Mouse (Mus musculus) right cerebral cortex, adult 2 months (tissue): ENCODE results near the gene Parvb.
A peak's percentile ranks its signal among the peaks of the same experiment; 100 is the strongest.

Experiments used
- DNase-seq, 2 experiments: peaks; one replicate each; pipeline ENCODE4 v3.0.0; 2021 to 2022; ENCODE audit warnings: low spot score in 2 of 2

The Parvb gene

DNA sequence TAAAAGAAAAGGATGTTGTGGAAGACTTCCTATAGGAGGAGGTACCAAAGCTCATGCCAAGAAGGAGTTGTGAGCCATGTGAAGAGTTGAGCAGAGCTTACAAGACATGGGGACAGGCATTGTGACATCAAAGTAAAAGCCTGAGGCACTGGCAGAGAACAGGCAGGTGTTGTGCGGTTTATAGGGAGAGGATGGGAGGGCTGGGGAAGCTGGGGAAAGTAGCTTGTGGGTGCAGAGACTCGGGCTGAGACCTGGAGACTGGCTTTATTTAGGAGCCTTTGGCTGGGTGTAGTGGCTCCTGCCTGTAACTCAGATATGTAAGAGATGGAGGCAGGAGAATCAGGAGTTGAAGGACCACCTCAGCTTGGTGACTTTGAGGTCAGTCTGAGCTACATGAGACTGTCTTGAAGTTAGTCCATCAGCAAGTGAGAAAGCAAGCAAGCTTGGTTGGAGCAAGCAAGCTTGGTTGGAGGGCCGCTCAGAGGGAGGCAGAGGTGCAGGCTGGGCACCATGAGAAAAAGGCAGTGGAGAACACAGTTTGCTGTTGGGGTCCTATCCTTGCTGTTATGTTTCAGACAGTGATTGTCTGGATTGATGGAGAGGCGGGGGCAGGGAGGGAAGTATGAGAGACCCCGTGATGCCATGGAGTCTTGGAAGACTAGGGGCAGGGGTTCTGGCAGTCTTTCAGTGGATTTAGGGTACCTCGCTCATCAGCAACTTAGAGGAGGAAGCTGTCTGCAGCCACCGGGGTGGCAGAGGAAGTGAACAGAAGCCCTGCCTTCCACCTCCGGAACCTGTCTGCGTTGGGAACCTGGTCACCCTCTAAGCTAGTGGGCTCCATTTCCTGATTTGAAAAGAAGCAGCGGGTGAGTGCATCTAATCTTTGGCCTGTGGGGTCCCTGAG lies 92.4 kb downstream of the Parvb start, which contains the start of gene Parvg:
TSS of gene Parvg (plus strand) at position 61 of the 904 bp plus-strand sequence.
- DNase-seq: no peak

DNA sequence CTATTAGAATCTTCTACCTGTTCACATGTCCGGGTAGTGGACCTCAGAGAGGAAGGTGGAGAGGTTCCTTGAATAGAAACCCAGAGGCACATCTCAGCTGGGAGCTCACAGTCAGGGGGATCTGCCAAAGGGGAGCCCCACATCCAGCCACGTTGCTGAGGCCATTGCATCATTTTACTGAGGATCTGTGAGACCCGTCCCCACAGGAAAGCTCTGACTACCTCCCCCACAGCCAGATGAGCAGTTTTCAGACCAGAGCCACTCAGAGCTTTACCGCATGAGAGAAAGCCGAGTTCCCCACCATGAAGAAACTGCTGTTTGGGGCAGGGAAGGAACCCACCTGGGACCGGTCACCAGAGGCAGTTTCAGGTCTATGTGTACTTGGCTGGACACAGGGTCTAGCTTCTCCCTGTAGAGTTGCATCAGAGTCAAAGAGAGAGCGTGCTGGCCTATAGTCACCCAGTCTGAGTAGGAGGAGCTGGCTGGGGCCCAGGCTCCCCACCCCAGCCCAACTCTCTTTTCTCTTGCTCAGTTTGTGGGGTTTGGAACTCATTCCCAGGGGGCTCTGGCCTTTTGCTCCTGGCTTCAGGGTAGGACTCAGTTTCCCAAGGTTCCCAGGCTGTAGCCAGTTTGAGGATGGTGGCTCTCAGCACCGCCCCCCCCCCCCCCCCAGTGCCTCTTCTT lies 93.2 kb downstream of the Parvb start:
- DNase-seq: no peak

DNA sequence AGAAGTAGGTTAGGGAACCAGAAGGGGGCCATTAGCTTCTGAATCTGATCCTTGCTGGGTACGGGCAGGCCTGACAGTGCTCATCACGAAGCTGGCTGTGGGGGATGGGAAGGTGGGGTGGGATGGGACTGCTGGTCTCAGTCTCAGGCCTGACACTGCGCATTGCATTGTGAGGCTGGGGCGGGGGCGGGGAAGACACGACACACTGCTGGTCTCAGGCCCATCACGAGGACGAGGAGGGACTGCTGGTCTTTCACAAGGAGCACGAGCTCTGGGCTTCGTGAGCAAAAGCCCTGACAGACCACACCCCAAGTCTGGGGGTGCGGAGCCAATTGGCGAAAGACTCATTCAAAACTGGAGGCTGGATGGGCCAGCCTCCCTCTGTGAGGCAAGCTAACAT lies 93.9 kb downstream of the Parvb start:
- DNase-seq: no peak

DNA sequence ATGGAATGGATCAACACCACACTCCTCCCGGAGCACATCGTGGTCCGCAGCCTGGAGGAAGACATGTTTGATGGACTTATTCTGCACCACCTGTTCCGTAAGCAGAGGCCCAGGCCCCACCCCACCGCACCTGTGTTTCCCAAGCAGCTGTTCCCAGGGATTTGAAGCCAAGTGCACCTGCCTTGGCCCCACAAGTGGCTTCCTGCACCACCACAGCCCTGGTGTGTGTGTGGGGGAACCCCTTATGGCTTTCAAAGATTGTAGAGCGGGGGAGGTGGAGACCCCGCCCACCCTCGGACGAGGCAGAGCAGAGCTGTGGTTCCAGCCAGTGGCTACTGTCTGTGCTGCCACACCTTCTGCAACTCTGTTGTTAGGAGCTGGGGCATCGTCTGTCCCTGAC lies 97.0 kb downstream of the Parvb start:
- no peak for DNase-seq

DNA sequence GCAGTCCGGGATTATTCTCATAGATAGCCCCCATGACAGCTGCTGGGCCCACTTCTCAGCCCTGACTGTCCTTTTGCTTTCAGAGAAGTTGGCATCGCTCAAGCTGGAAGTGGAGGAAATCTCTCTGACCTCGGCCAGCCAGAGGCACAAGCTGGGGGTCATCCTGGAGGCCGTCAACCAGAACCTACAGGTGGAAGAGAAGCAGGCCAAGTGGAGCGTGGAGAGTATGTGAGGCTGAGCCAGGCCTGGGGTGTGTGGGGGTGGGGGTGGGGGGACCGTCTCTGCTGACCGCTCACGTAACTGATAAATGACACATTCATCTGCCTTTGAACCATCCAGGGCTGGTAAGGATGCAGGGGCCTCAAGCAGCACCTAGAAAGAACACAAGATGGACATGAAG lies 98.1 kb downstream of the Parvb start:
- DNase-seq: no peak

DNA sequence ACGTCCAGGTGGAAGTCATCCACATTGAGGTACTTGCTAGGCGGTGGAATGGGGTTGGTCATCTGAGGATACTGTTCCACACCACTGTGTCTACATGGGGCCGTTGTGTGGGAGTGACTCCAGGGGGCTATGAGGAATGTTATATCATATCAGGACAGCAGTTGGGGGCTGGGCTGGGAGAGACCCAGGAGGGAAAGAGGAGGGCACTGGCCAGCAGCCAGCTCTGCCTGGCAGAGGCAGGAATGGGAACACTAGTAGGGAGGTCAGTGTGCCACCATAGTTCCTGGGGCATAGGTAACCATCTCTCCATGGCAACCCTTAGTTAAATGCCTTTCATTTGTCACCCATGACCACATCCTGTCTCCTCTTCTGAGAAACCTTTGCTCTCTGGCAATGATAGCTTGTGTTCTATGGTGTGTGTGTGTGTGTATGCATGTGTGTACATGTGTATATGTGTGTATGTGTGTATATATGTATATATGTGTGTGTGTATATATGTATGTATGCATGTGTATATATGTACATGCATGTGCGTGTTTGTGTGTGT lies 99.3 kb downstream of the Parvb start:
- DNase-seq: no peak

DNA sequence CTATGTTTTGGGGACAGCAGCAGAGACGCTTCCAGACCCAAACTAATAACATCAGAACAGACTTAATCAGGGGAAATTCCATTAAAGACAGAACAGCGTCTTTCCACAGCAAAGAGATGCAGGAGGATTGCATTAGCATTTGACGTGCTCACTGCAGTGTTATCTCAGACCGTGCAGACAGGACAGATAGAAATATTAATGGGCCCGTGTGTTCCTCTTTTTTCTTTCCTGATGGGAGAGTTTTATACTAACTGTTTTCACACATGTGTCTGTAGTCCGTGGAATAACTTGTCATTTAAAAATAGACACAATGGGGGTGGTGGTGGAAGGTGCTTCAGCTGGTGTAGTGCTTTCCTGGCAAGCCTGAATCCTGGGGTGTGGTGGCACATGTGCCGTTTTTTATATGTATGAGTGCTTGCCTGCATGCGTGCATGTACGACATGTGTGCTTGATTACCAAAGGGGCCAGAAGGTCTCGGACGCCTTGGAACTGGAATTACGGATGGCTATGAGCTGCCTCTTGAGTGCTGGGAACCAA lies 104.5 kb downstream of the Parvb start:
- DNase-seq: no peak

DNA sequence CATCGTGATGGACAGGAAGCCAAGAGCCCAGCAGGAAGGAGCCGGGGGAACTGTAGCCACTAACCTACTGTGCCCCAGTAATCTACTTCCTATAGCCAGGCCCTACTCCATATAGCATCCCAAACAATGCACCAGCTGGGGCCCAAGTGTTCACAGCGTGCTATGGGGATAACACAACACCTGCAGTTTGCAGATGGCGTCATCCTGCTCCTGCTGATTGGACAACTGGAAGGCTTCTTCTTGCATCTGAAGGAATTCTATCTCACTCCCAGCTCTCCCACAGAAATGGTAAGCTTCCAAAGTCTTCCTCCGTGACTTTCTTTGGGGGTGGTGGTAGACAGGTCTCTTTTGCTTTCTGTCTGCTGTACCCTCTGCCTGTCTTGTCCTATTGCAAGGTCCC lies 105.8 kb downstream of the Parvb start:
- DNase-seq: peak; percentile 47 to 52

DNA sequence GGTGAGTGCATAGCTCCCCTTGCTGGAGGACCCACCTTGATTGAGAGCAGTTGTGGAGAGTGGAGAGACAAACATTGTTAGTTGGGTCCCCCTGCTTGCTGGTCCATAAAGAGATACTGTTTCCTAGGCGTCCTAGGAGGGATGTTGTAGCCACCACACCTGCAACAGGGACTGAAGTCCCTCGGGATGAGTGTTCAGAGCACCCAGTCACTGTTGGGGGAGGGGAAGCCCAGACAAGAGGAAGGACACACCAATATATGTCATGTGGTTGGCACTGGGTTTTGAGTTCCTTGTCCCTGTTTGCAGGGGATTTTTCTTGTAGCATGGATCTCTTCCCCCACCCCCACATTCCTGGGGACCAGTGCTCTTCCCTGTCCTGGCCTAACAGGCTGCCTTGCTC lies 109.1 kb downstream of the Parvb start:
- DNase-seq: no peak

DNA sequence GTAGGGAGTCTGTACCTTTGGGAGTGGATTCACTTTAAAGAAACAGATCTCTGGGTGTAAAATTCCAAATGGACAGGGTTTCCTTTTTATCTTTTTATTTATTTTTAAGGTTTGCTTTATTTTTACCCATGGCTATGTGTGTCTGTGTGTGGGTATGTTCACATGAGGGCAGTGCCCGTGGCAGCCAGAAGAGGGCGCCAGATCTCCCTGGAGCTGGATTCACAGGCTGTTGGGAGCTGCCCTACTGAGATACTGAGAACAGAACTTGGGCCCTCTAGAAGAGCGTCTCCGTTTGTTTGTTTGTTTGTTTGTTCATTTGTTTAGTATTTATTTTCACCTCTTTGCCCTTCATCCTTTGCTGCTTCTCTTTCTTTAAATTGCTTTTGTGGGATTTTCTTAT lies 116.9 kb downstream of the Parvb start:
- no peak for DNase-seq

DNA sequence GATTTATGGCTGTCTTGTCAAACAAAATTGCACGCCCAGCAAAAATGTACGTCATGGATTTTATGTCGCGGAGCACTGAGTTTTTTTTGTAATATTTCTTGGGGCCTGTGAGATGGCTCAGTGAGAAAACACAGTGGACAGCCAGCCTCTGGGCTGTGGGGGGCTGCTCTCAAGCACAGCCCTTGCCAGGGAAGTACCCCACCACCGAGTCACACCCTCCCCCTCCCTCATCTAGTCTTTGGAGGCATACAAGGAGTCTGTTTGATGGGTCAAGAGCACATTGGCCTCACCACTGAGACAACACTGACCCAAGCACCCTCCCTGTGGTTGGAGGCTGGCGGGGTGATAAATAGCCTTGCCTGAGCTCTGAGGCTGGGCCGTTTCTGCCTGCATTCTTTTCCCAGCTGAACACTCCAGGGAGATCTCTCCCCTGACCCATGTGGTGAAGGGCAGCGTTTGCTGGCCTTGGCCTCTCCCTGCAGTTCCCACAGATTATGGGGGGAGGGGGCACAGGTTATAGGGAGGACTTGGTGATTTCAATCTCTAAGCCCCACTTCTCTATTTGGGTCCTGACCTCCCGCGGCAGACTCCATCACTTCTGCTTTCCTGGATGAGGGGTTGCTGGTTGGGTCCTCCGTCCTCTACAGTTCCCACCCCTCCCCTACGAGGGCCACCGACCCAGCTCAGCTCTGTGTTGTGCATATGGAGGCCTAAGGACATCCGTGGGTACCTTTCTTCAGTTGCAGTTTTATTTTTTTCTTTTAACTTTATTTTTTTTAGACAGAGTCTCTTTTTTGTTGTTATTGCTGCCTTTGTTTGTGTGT lies 118.3 kb downstream of the Parvb start:
- no peak for DNase-seq

DNA sequence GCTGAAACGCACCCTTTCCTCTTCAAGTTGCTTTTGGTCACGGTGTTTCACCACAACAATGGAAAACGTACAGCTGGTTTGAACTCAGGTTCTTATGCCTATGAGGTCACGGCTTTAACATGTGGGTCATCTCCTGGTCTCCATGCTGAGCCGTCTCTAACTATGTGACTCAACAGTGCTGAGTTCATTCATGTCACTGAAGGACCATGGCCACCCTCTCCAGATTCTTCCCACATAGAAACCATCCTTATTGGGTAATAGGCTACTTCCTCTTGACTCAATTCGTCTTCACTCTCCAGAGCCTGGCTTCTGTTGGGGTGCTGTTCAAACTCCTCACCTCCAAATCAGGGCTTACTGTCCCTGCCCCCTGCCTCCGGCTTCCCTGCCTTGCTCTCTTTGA lies 119.5 kb downstream of the Parvb start:
- no peak for DNase-seq

DNA sequence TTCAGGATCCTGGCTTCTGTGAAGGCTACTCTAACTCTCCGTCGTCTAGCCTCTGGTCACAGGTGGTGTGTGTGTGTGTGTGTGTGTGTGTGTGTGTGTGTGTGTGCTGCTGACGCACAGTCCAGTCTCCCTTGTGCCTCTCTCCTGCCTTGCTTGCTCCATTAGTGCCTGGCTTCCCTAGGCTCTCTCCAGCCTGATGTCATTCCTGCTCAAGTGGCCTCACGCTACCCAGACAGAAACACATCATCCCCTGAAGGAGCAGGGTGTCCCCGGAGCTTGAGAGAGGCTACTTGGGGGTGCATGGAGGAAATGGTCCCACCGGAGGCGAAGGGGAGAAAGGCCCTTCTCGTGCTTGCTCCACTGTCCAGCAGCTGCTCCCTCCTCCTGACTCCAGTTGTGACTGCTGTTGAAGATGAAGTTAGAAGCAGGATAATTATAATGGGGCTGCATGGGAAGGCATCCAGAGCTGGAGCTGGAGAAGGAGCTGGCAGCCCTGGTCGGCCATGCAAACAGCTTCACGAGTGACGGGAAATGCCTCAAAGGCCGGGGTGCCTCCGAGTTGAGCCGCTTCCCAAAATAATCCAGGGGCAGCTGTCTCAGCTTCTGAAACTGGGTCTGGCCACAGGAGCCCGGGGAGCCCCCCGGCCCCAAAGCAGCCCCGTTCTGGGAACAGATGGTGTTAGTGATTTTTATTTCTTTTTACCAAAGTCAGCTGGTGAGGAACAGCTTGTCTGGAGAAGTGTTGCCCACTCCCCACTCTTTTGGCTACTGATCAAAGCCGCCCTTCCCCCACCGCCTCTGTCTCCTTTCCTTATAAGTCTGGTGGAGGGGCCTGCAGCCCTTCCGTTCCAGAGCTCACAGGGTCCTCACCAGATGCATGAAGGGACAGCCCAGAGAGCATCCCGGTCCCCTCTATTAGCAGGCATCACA lies 120.3 kb downstream of the Parvb start:
- DNase-seq: peak; percentile 27 to 37

DNA sequence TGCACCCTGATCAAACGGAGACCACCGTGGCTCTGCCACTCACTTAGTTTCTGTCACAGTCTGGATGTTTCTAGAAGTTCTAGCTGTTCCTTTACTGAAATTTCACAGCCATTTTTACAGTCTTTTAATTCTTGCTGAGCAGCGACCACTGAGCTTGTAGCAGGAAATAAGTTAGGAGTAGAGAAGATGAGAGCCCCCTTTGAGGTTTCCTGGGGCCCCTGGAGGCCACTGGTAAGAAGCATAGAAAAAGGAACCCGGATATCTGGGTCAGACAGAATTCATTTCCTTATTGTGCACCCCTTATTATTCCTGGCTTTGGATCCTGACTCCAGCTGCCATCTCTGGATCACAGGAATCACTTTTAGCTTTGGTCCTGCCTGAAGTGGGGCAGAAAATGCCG lies 123.2 kb downstream of the Parvb start:
- DNase-seq: no peak

DNA sequence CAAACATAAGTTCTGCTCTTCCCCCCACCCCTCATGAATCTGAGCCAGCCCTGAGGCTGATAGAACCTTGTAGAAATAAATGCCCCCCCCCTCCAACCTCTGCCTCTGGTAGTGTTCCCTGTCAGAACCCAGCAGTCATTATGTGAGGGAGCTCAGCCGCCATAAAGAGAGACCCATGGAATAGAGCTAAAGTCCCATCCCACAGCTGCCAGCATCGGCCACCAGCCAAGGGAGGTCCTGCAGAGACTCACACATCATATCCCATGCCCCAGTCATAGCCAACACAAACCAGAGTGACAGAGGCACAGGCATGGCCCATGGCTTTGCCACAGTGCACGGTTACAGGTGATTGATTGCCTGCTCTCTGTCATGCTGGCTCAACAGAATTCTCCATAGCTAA lies 132.9 kb downstream of the Parvb start:
- DNase-seq: no peak
